Mouse (Mus musculus): Measurements from ENCODE around the gene Car5a.

Car5a gene

GRCm38 (mm10) chr8:121934923-121935322 is 9.8 kb downstream of the Car5a start:
- no peak for DNase-seq (ENCODE audit: low spot score in 2 of 2)

- DNase-seq (ENCODE audit: low spot score in 2 of 2) = peak in 1 of 2 experiments; percentile 54
Measured at GRCm38 (mm10) chr8:121934506-121934905, 10.2 kb downstream of the Car5a start.

GRCm38 (mm10) chr8:121932668-121933520 is 11.8 kb downstream of the Car5a start:
- no peak for DNase-seq (ENCODE audit: low spot score in 2 of 2)

GRCm38 (mm10) chr8:121932026-121932667 is 12.6 kb downstream of the Car5a start:
- no peak for DNase-seq (ENCODE audit: low spot score in 2 of 2)

- DNase-seq (ENCODE audit: low spot score in 2 of 2) = no peak
Measured at GRCm38 (mm10) chr8:121931571-121931970, 13.1 kb downstream of the Car5a start.

GRCm38 (mm10) chr8:121930047-121930446 is 14.7 kb downstream of the Car5a start:
- no peak for DNase-seq (ENCODE audit: low spot score in 2 of 2)

- peak in 1 of 2 experiments; percentile 42 for DNase-seq (ENCODE audit: low spot score in 2 of 2)
Measured at GRCm38 (mm10) chr8:121927316-121927715, 17.4 kb downstream of the Car5a start.

- no peak for DNase-seq (ENCODE audit: low spot score in 2 of 2)
Measured at GRCm38 (mm10) chr8:121926266-121926665, 18.4 kb downstream of the Car5a start.

GRCm38 (mm10) chr8:121925624-121926023 is 19.1 kb downstream of the Car5a start:
- DNase-seq (ENCODE audit: low spot score in 2 of 2) = peak; percentile 84 to 90

- no peak for DNase-seq (ENCODE audit: low spot score in 2 of 2)
Measured at GRCm38 (mm10) chr8:121924681-121925080, 20.0 kb downstream of the Car5a start.

GRCm38 (mm10) chr8:121922101-121922500 is 22.6 kb downstream of the Car5a start:
- DNase-seq (ENCODE audit: low spot score in 2 of 2) = peak in 1 of 2 experiments; percentile 61

- no peak for DNase-seq (ENCODE audit: low spot score in 2 of 2)
Measured at GRCm38 (mm10) chr8:121921582-121921981, 23.1 kb downstream of the Car5a start.

GRCm38 (mm10) chr8:121919731-121920130 is 25.0 kb downstream of the Car5a start:
- no peak for DNase-seq (ENCODE audit: low spot score in 2 of 2)

GRCm38 (mm10) chr8:121919158-121919557 is 25.5 kb downstream of the Car5a start:
- DNase-seq (ENCODE audit: low spot score in 2 of 2) = no peak

- DNase-seq (ENCODE audit: low spot score in 2 of 2) = peak in 1 of 2 experiments; percentile 28
Measured at GRCm38 (mm10) chr8:121913378-121913777, 31.3 kb downstream of the Car5a start.

- DNase-seq (ENCODE audit: low spot score in 2 of 2) = no peak
Measured at GRCm38 (mm10) chr8:121912831-121913230, 31.9 kb downstream of the Car5a start.

- no peak for DNase-seq (ENCODE audit: low spot score in 2 of 2)
Measured at GRCm38 (mm10) chr8:121911987-121912386, 32.7 kb downstream of the Car5a start.

- no peak for DNase-seq (ENCODE audit: low spot score in 2 of 2)
Measured at GRCm38 (mm10) chr8:121911400-121911799, 33.3 kb downstream of the Car5a start.

- DNase-seq (ENCODE audit: low spot score in 2 of 2) = peak; percentile 75 to 88
Measured at GRCm38 (mm10) chr8:121909663-121910062, 35.0 kb downstream of the Car5a start.

- no peak for DNase-seq (ENCODE audit: low spot score in 2 of 2)
Measured at GRCm38 (mm10) chr8:121909148-121909541, 35.6 kb downstream of the Car5a start.

GRCm38 (mm10) chr8:121908378-121909147 is 36.1 kb downstream of the Car5a start:
- no peak for DNase-seq (ENCODE audit: low spot score in 2 of 2)

- DNase-seq (ENCODE audit: low spot score in 2 of 2) = peak; percentile 99
Measured at GRCm38 (mm10) chr8:121907587-121908248, 37.0 kb downstream of the Car5a start, which contains the start of gene Slc7a5. Slc7a5 (minus strand) TSS chr8:121907694.
